Mouse (Mus musculus): ENCODE data around the gene Zfp39. TPM values are rescaled to one million over a fixed set of nuclear protein-coding genes. Genes with fewer than 3 reads are reported as not detected.

Zfp39 gene
- polyA plus RNA-seq, 1 experiment from 2014 or later, result 6.4 TPM

DNA sequence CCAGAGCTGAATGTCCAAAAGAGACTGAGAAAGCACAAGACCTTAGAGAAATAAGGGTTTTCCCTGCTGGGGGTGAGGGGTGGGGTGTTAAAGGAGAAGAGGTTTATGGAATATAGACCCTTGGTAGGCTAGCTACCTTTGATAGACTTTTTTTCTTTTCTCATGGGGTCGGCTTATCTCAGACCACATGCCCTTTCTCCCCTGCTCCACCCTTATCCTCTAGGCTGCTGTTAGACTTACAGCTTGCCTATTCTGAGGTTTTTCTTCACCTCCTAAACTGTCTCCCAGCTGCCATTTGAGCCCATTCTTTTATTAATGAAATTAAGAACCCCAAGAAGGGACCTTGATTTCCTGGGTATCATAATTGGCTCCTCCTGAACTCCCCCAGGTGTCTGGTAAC lies 9.8 kb upstream of the Zfp39 start:
- no peaks in the 10 kb centered on the region for H3K9me3 ChIP-seq (ENCODE audit: control insufficient read depth, low read length)
- ATAC-seq (ENCODE audit: low FRiP score) (no peak), DNase-seq (ENCODE audit: low spot score, missing footprints) (no peak)
- WGBS, result 94% methylated on average over 1 of the region's 1 CpGs
- no peak overlapping the region for H3K27ac ChIP-seq (ENCODE audit: low read depth, low read length)
- no peaks in the 10 kb centered on the region for H3K27me3 ChIP-seq (ENCODE audit: control insufficient read depth, insufficient read depth, low read length)
- no peak overlapping the region for H3K4me3 ChIP-seq (ENCODE audit: low read depth, low read length)
- no peak overlapping the region for H3K9ac ChIP-seq (ENCODE audit: low read length)
- no peaks in the 10 kb centered on the region for H3K36me3 ChIP-seq (ENCODE audit: control insufficient read depth, insufficient read depth, low read length)
- H3K4me2 ChIP-seq, result no peak overlapping the region
- H3K4me1 ChIP-seq (ENCODE audit: control insufficient read depth, insufficient read depth, low read length), result 0 out of 2 replicates have a peak, but pooled peaks cover 4% of the 10 kb centered on the region

DNA sequence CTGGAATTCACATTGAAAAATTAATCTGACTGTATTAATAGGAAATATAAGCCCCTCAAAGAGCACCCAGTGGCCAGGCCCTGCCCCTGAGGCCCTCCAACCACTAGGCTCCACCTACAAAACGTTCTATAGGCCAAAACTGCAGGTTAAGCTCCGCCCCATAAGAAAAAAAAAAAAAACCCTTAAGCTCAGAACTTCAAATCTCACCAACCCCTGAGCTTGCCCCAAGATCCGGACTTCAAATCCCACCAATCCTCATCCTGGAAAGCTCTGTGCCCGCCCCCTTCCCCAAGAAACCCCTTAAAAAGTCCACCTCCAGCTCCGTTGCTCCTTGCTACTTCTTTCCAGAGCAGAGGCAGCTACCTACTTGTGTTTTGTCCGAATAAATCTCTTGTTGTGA lies 813 bp upstream of the Zfp39 start:
- no peak overlapping the region for H3K4me2 ChIP-seq
- H3K4me1 ChIP-seq (ENCODE audit: control insufficient read depth, insufficient read depth, low read length), result peaks cover 5% of the 10 kb centered on the region; the same call in 1 of the 2 replicates
- H3K27me3 ChIP-seq (ENCODE audit: control insufficient read depth, insufficient read depth, low read length), result no peaks in the 10 kb centered on the region
- no peaks in the 10 kb centered on the region for H3K36me3 ChIP-seq (ENCODE audit: control insufficient read depth, insufficient read depth, low read length)
- no peak overlapping the region for H3K27ac ChIP-seq (ENCODE audit: low read depth, low read length)
- 42% methylated on average over 6 of the region's 6 CpGs for WGBS
- no peak overlapping the region for H3K4me3 ChIP-seq (ENCODE audit: low read depth, low read length)
- H3K9ac ChIP-seq (ENCODE audit: low read length), result no peak overlapping the region
- ATAC-seq (ENCODE audit: low FRiP score) (no peak), DNase-seq (ENCODE audit: low spot score, missing footprints) (peak; percentile 85)
- H3K9me3 ChIP-seq (ENCODE audit: control insufficient read depth, low read length), result no peaks in the 10 kb centered on the region

DNA sequence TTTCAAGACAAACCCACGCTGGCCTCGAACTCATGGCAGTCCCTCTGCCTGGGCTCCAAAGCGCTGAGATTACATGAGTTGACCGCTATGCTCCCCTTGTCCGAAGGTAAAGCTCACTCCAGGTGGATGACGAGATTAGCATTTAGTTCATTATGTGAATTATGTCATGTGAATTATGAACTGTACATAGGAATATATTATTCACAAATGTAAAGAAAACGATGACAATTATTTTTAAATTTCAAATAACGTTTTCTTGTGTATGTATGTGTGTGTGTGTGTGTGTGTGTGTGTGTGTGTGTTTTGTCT lies 339 bp upstream of the Zfp39 start:
- H3K9ac ChIP-seq (ENCODE audit: low read length), result peak overlapping the region; percentile 94

DNA sequence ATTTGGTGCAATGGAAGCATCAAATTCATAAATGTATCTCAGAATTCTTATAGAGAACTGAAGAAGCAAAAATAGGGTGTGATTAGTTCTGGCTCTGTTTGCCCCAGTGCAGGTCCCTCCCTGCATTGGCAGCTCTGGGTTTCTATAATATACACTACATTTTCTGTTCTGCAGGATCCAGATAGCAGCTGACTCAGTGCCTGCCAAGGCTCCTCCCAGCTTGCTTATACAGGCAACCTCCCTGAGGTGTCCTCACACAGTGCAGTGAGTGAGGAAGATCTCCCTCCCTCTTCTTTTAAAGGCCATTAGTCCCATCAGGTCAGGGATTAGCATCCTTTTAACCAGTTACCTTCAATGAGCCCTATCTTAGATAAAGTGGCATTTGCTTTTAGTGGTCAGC lies 2.9 kb downstream of the Zfp39 start:
- Histone ChIP-seq H3K4me3 (ENCODE audit: low read depth, low read length) (no peak overlapping the region), H3K4me1 (ENCODE audit: control insufficient read depth, insufficient read depth, low read length) (peaks cover 5% of the 10 kb centered on the region; the same call in 1 of the 2 replicates), H3K27ac (ENCODE audit: low read depth, low read length) (no peak overlapping the region), H3K4me2 (no peak overlapping the region), H3K9me3 (ENCODE audit: control insufficient read depth, low read length) (no peaks in the 10 kb centered on the region), H3K27me3 (ENCODE audit: control insufficient read depth, insufficient read depth, low read length) (no peaks in the 10 kb centered on the region), H3K9ac (ENCODE audit: low read length) (no peak overlapping the region), H3K36me3 (ENCODE audit: control insufficient read depth, insufficient read depth, low read length) (no peaks in the 10 kb centered on the region; the same call in 1 of the 2 replicates)
- ATAC-seq (ENCODE audit: low FRiP score) (no peak), DNase-seq (ENCODE audit: low spot score, missing footprints) (no peak)

More for the DNA sequence above, 339 bp upstream of the Zfp39 start:
- Histone ChIP-seq H3K4me2 (peak overlapping the region; percentile 94), H3K27me3 (ENCODE audit: control insufficient read depth, insufficient read depth, low read length) (no peaks in the 10 kb centered on the region), H3K36me3 (ENCODE audit: control insufficient read depth, insufficient read depth, low read length) (no peaks in the 10 kb centered on the region), H3K27ac (ENCODE audit: low read depth, low read length) (no peak overlapping the region), H3K9me3 (ENCODE audit: control insufficient read depth, low read length) (no peaks in the 10 kb centered on the region), H3K4me3 (ENCODE audit: low read depth, low read length) (peak overlapping the region; percentile 77), H3K4me1 (ENCODE audit: control insufficient read depth, insufficient read depth, low read length) (peaks cover 5% of the 10 kb centered on the region; the same call in 1 of the 2 replicates)
- 4% methylated on average over 8 of the region's 8 CpGs for WGBS
- ATAC-seq (ENCODE audit: low FRiP score) (peak; percentile 17), DNase-seq (ENCODE audit: low spot score, missing footprints) (no peak)

DNA sequence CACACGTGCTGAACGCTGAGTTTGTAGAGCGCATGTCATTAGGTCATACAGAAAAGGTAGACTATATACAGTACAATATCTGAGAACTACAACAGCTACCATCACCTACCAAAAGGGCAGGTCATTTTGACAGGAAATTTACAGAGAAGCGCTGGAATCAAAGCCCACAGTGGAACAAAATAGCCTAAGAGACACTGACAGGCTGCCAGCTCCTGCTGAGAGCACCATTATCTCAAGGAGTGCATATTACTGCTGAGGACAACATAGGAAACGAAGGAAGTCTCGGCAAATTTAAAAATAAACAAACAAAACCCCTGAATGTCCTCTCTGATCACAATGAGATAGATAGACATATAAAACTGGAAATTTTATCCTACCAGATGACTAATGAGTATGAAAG lies 6.5 kb downstream of the Zfp39 start:
- Histone ChIP-seq H3K36me3 (ENCODE audit: control insufficient read depth, insufficient read depth, low read length) (peaks cover 4% of the 10 kb centered on the region; the same call in 1 of the 2 replicates), H3K4me1 (ENCODE audit: control insufficient read depth, insufficient read depth, low read length) (no peaks in the 10 kb centered on the region), H3K9ac (ENCODE audit: low read length) (no peak overlapping the region), H3K4me3 (ENCODE audit: low read depth, low read length) (no peak overlapping the region), H3K4me2 (no peak overlapping the region), H3K27me3 (ENCODE audit: control insufficient read depth, insufficient read depth, low read length) (no peaks in the 10 kb centered on the region), H3K27ac (ENCODE audit: low read depth, low read length) (no peak overlapping the region), H3K9me3 (ENCODE audit: control insufficient read depth, low read length) (no peaks in the 10 kb centered on the region)
- DNase-seq (ENCODE audit: low spot score, missing footprints), result no peak
- 85% methylated on average over 6 of the region's 6 CpGs for whole genome bisulfite sequencing
- no peak for ATAC-seq (ENCODE audit: low FRiP score)

DNA sequence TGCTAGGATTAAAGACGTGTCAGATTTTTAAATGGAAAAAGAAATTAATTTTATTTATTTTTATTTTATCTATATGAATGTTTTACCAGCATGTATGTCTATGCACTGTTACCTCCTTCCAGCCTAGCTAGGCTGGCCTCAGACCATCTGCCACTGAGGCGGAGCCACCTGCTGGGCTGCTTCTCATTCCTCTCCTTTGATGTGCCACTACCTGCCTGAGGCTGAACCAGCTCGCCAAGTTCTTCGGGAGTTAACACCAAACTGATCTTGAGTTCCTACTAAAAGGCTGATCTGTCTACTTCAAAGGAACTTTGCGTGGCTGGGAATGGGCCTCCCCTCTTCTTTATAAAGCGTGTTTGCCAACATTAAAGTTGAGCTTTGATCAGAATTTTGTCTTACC lies 9.6 kb downstream of the Zfp39 start:
- no peak for DNase-seq (ENCODE audit: low spot score, missing footprints)
- WGBS, result 83% methylated on average over 6 of the region's 6 CpGs
- H3K4me1 ChIP-seq (ENCODE audit: control insufficient read depth, insufficient read depth, low read length), result no peaks in the 10 kb centered on the region
- no peak overlapping the region for H3K4me3 ChIP-seq (ENCODE audit: low read depth, low read length)
- no peak overlapping the region for H3K27ac ChIP-seq (ENCODE audit: low read depth, low read length)
- ATAC-seq (ENCODE audit: low FRiP score), result no peak
- H3K36me3 ChIP-seq (ENCODE audit: control insufficient read depth, insufficient read depth, low read length), result peaks cover 13% of the 10 kb centered on the region; the same call in 1 of the 2 replicates
- no peaks in the 10 kb centered on the region for H3K9me3 ChIP-seq (ENCODE audit: control insufficient read depth, low read length)
- H3K4me2 ChIP-seq, result no peak overlapping the region
- H3K27me3 ChIP-seq (ENCODE audit: control insufficient read depth, insufficient read depth, low read length), result no peaks in the 10 kb centered on the region
- H3K9ac ChIP-seq (ENCODE audit: low read length), result no peak overlapping the region

DNA sequence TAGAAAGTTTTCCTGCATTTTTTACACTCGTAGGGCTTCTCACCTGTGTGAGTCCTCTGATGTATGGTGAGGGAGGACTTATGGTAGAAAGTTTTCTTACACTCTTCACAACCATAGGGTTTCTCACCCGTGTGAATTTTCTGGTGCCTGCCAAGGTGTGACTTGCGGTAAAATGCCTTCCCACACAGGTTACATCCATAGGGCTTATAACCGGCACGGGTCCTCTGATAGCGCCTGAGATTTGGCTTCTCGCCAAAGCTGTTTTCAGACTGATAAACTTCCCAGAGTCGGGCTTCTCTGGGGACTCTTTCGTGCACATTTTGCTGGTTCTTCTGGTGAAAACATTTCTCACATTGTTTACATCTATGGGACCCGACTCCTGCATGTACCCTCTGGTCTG lies 13.5 kb downstream of the Zfp39 start:
- Histone ChIP-seq H3K9ac (ENCODE audit: low read length) (no peak overlapping the region), H3K4me2 (no peak overlapping the region), H3K36me3 (ENCODE audit: control insufficient read depth, insufficient read depth, low read length) (peaks cover 12% of the 10 kb centered on the region; the same call in 1 of the 2 replicates), H3K27me3 (ENCODE audit: control insufficient read depth, insufficient read depth, low read length) (no peaks in the 10 kb centered on the region), H3K4me1 (ENCODE audit: control insufficient read depth, insufficient read depth, low read length) (no peaks in the 10 kb centered on the region), H3K9me3 (ENCODE audit: control insufficient read depth, low read length) (no peaks in the 10 kb centered on the region), H3K4me3 (ENCODE audit: low read depth, low read length) (no peak overlapping the region), H3K27ac (ENCODE audit: low read depth, low read length) (no peak overlapping the region)
- WGBS, result 93% methylated on average over 10 of the region's 10 CpGs
- DNase-seq (ENCODE audit: low spot score, missing footprints) (no peak), ATAC-seq (ENCODE audit: low FRiP score) (no peak)

DNA sequence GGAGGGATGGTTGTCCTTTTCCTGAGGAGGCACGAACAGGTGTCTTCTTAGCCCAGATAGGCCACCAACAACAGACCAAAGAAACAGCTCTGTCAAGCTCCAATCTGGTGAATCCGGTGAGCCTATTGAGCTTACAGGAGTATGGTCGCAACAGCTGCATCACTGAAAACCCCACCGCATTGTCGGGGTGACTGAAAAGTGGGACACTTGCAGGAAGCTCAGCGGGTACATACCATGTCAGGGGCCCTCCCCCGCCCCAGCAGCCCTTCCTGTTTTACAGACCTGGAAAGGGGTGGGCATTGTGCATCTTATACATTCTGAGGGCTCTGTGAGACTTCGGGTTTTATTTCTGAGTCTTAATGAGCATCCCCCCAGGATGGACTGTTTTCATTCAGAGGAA lies 20.3 kb downstream of the Zfp39 start:
- H3K36me3 ChIP-seq (ENCODE audit: control insufficient read depth, insufficient read depth, low read length), result peaks cover 4% of the 10 kb centered on the region
- WGBS, result 87% methylated on average over 8 of the region's 8 CpGs
- H3K9ac ChIP-seq (ENCODE audit: low read length), result no peak overlapping the region
- no peak overlapping the region for H3K4me2 ChIP-seq
- no peaks in the 10 kb centered on the region for H3K4me1 ChIP-seq (ENCODE audit: control insufficient read depth, insufficient read depth, low read length)
- ATAC-seq (ENCODE audit: low FRiP score), result no peak
- H3K4me3 ChIP-seq (ENCODE audit: low read depth, low read length), result no peak overlapping the region
- no peak overlapping the region for H3K27ac ChIP-seq (ENCODE audit: low read depth, low read length)
- no peaks in the 10 kb centered on the region for H3K27me3 ChIP-seq (ENCODE audit: control insufficient read depth, insufficient read depth, low read length)
- H3K9me3 ChIP-seq (ENCODE audit: control insufficient read depth, low read length), result no peaks in the 10 kb centered on the region
- DNase-seq (ENCODE audit: low spot score, missing footprints), result no peak

DNA sequence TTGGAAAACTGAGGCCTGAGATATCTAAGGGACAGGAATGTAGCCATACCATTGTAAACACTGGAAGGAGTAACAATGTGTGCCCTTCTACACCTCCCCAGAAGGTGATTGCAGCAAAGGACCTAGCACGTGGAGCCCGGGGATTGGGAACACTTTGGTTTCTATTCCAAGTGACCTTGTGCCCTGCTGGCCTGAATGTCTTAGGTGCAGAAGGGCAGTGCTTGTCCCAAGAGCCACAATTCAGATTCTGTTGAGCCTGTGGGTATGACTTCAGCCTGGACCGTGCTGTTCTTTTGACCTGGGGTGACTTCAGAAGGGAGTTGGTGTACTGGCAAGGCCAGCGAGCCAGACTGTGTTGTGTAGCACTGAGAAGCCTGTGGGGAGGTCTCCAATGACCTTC lies 33.1 kb downstream of the Zfp39 start:
- no peak for DNase-seq (ENCODE audit: low spot score, missing footprints)
- ATAC-seq (ENCODE audit: low FRiP score), result no peak
- Histone ChIP-seq H3K27me3 (ENCODE audit: control insufficient read depth, insufficient read depth, low read length) (no peaks in the 10 kb centered on the region), H3K4me1 (ENCODE audit: control insufficient read depth, insufficient read depth, low read length) (peaks cover 8% of the 10 kb centered on the region), H3K4me2 (no peak overlapping the region), H3K4me3 (ENCODE audit: low read depth, low read length) (no peak overlapping the region), H3K9me3 (ENCODE audit: control insufficient read depth, low read length) (no peaks in the 10 kb centered on the region), H3K27ac (ENCODE audit: low read depth, low read length) (no peak overlapping the region), H3K9ac (ENCODE audit: low read length) (no peak overlapping the region), H3K36me3 (ENCODE audit: control insufficient read depth, insufficient read depth, low read length) (no peaks in the 10 kb centered on the region)
- WGBS, result 93% methylated on average over 4 of the region's 4 CpGs

DNA sequence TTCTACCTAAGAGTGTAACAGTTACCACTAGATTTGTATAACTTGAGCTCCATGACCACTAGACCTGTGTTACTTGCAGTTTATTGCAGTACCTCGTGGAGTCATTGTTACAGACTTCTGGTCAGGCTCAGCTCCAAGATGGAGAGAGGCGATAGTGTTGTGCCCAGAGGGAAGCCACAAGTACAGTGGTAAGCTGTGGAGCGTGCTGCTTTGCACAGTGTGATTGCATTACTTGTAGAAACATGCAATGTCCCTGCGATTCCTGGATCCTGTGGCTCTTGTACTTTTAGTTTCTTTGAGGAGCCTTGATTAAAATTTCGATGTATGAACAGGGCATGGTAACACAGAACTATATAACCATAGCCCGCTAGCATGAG lies 36.1 kb downstream of the Zfp39 start:
- no peak for ATAC-seq (ENCODE audit: low FRiP score)
- H3K4me1 ChIP-seq (ENCODE audit: control insufficient read depth, insufficient read depth, low read length), result peaks cover 8% of the 10 kb centered on the region
- 89% methylated on average over 6 of the region's 6 CpGs for WGBS

More for the DNA sequence above, 36.1 kb downstream of the Zfp39 start:
- Histone ChIP-seq H3K4me3 (ENCODE audit: low read depth, low read length) (peak overlapping the region; percentile 79), H3K27ac (ENCODE audit: low read depth, low read length) (no peak overlapping the region), H3K27me3 (ENCODE audit: control insufficient read depth, insufficient read depth, low read length) (no peaks in the 10 kb centered on the region), H3K9me3 (ENCODE audit: control insufficient read depth, low read length) (no peaks in the 10 kb centered on the region), H3K9ac (ENCODE audit: low read length) (peak overlapping the region; percentile 90; the same call in 1 of the 2 replicates), H3K4me2 (peak overlapping the region; percentile 84), H3K36me3 (ENCODE audit: control insufficient read depth, insufficient read depth, low read length) (no peaks in the 10 kb centered on the region)
- DNase-seq (ENCODE audit: low spot score, missing footprints), result no peak

Measured in midbrain, embryonic 11.5 days (tissue).